Mouse (Mus musculus) forebrain, embryonic 11.5 days (tissue): Measurements from ENCODE around the gene Xylt2. TPM values are rescaled to one million over a fixed set of nuclear protein-coding genes. Genes with fewer than 3 reads are reported as not detected.
A peak's percentile ranks its signal among the peaks of the same experiment; 100 is the strongest.

Experiments
- ATAC-seq: fragments of 200-750 bp; cut with Nextera tagmentation; replicated peaks from 2 replicates; pipeline ENCODE4 v1.8.0; 2017; ENCODE audit warnings: moderate TSS enrichment; ENCODE audit not compliant: low FRiP score
- DNase-seq: peaks from one replicate; pipeline ENCODE4 v3.0.0-alpha.2; 2017; ENCODE audit warnings: low spot score
- H3K27ac ChIP-seq: fragments of 300-500 bp; sonication (generic); 2 replicates; pipeline ENCODE4 v1.5.1; 2014; ENCODE audit warnings: low read depth, low read length
- H3K27me3 ChIP-seq: fragments of 300-500 bp; sonication (generic); 2 replicates; pipeline ENCODE4 v1.6.1; 2014; ENCODE audit warnings: mild to moderate bottlenecking, low read length, mixed read lengths; ENCODE audit not compliant: control insufficient read depth, insufficient read depth
- H3K36me3 ChIP-seq: fragments of 300-500 bp; sonication (generic); 2 replicates; pipeline ENCODE4 v1.6.1; 2014; ENCODE audit warnings: mild to moderate bottlenecking, low read length, moderate library complexity, mixed read lengths; ENCODE audit not compliant: control insufficient read depth, insufficient read depth
- H3K4me1 ChIP-seq: fragments of 300-500 bp; sonication (generic); replicated peaks from 2 replicates; pipeline ENCODE4 v1.6.1; 2014; ENCODE audit warnings: low read length, mixed read lengths; ENCODE audit not compliant: control insufficient read depth, insufficient read depth
- H3K4me2 ChIP-seq: fragments of 300-500 bp; sonication (generic); 2 replicates; pipeline ENCODE4 v1.6.1; 2014; ENCODE audit warnings: low read depth, mild to moderate bottlenecking, low read length, moderate library complexity, mixed read lengths; ENCODE audit not compliant: severe bottlenecking
- H3K4me3 ChIP-seq: fragments of 300-500 bp; sonication (generic); 2 replicates; pipeline ENCODE4 v1.5.1; 2014; ENCODE audit warnings: low read depth, low read length
- H3K9ac ChIP-seq: fragments of 300-500 bp; sonication (generic); 2 replicates; pipeline ENCODE4 v1.6.1; 2014; ENCODE audit warnings: low read length
- H3K9me3 ChIP-seq: fragments of 300-500 bp; sonication (generic); 2 replicates; pipeline ENCODE4 v1.6.1; 2016; ENCODE audit warnings: low read length, mixed read lengths; ENCODE audit not compliant: control insufficient read depth
- WGBS: fragments of 180-500 bp; shearing (Covaris S2); extraction: QIAGEN DNeasy Blood & Tissue Kit; methylation state at CpG from one replicate; pipeline ENCODE4 v1.1.7; 2014; 5-methylcytosine and 5-hydroxymethylcytosine counted together
- polyA plus RNA-seq: library from polyadenylated mRNA; unstranded; fragments of >200 nt; fragmentation: Nextera tagmentation; extraction: Ambion mirVana; gene quantifications from 2 replicates; pipeline ENCODE4 v1.2.1, GENCODE M21; 2014

The Xylt2 gene
- polyA plus RNA-seq, 1 experiment from 2014 or later = 18.0 TPM

DNA sequence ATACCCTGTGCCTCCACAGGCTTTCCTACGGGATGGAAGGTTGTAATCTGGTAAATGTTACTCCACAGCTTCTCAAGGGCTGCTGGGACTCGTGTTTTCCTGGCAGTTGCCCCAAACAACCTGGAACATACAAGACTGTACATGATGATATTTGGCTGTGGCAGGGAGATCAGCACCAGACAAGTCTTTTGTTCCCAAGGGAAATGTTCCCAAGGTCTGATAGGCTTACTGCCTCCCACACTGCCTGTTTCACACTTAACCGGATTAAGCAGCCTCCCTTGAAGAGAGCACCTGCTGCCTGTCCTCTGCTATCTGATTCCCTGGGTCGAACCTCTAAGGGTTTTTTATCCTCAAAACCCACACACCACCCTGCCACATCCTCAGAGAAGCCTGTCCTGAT is 61.8 kb downstream of the Xylt2 start:
- Histone ChIP-seq H3K27me3 (no peaks in the 10 kb centered on the region), H3K4me1 (no peaks in the 10 kb centered on the region), H3K9me3 (no peaks in the 10 kb centered on the region), H3K9ac (no peak overlapping the region), H3K36me3 (no peaks in the 10 kb centered on the region), H3K27ac (no peak overlapping the region), H3K4me2 (no peak overlapping the region), H3K4me3 (no peak overlapping the region)
- ATAC-seq = no peak
- WGBS = 27% methylated on average over 4 of the region's 4 CpGs
- DNase-seq = no peak

DNA sequence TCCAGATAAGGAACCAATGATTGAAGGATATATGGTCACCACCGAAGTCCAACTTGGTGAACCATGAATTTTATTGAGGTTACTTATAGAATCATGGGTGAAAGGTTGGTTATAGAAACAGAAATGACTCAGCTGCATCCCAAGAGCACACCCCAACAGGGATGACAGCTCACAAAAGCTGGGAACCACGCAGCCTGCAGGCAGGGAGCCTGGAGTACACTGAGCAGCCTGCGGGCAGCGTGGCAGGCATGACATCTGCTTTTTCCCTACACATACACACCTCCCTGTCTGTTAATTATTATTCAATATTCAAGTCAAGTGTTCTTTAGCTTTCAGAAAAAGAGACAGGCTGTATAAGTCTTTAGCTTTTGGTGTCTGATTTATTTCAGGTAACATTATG is 62.7 kb downstream of the Xylt2 start:
- H3K4me3 ChIP-seq = no peak overlapping the region
- no peak overlapping the region for H3K27ac ChIP-seq
- no peak overlapping the region for H3K9ac ChIP-seq
- no peaks in the 10 kb centered on the region for H3K36me3 ChIP-seq
- ATAC-seq = no peak
- 89% methylated on average over 4 of the region's 4 CpGs for WGBS
- no peaks in the 10 kb centered on the region for H3K4me1 ChIP-seq
- no peak overlapping the region for H3K4me2 ChIP-seq
- DNase-seq = peak; percentile 38
- no peaks in the 10 kb centered on the region for H3K27me3 ChIP-seq
- no peaks in the 10 kb centered on the region for H3K9me3 ChIP-seq

Other genes starting within 250 kb of the Xylt2 start
- gene Cacna1g, start 203.3 kb downstream of the Xylt2 start, polyA plus RNA-seq = 13.0 and 17.4 TPM in 2 replicates
- 0.17 TPM in 1 of 2 replicates, not detected in the other for gene Spata20, start 191.3 kb downstream of the Xylt2 start, polyA plus RNA-seq
- 0.48 and 0.64 TPM in 2 replicates for gene Epn3, start 177.5 kb downstream of the Xylt2 start, polyA plus RNA-seq
- 1.9 and 4.8 TPM in 2 replicates for gene Mycbpap, start 155.8 kb downstream of the Xylt2 start, polyA plus RNA-seq
- 2.9 and 3.7 TPM in 2 replicates for gene Rsad1, start 128.3 kb downstream of the Xylt2 start, polyA plus RNA-seq
- gene Chad, start 112.5 kb downstream of the Xylt2 start, polyA plus RNA-seq = not detected in 2 replicates
- 6.3 and 6.9 TPM in 2 replicates for gene Acsf2, start 75.6 kb downstream of the Xylt2 start, polyA plus RNA-seq
- gene Lrrc59, start 47.7 kb downstream of the Xylt2 start, polyA plus RNA-seq = 226 and 244 TPM in 2 replicates
- 122 and 125 TPM in 2 replicates for gene Mrpl27, start 23.7 kb downstream of the Xylt2 start, polyA plus RNA-seq
- 57.2 and 60.0 TPM in 2 replicates for gene Eme1, start 23.6 kb downstream of the Xylt2 start, polyA plus RNA-seq
- gene Gm11541, start 27.0 kb upstream of the Xylt2 start, polyA plus RNA-seq = not detected in 2 replicates
- gene Cdc34b, start 64.3 kb upstream of the Xylt2 start, polyA plus RNA-seq = 0.23 TPM in 1 of 2 replicates, not detected in the other
- gene Tmem92, start 105.2 kb upstream of the Xylt2 start, polyA plus RNA-seq = not detected in 2 replicates